Mouse (Mus musculus): ENCODE results near the gene Fam207a.

DNA sequence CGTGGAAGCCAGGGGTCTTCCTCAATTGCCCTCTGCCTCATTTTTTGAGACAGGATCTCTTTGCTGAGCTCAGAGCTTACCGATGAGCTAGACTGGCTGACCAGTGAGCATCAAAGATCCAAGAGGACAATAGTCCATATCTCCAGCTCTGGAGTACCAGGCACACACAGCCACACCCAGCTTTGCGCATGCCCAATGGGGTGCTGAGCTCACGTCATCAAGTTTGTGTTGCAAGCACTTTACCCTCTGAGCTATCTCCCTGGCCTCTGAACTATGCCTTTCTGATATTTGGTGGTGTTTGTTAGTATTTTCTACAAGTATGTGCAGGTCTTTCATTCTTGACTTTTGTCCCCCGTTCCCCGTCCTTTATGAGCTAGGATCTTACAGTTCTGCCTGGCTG lies 13.0 kb upstream of the Fam207a start:
- TF ChIP-seq CTCF (IDR thresholded peaks at IDR 0.05; ENCODE audit: low read depth) (no peak), EP300 (IDR thresholded peaks at IDR 0.05; ENCODE audit: low read depth) (no peak)

Measured in liver, postnatal 0 days (tissue).